Mouse (Mus musculus): Measurements from ENCODE around the gene Olfr594. TPM values are rescaled to one million over a fixed set of nuclear protein-coding genes. Genes with fewer than 3 reads are reported as not detected.
"Not testable (repeated sequence)": the region's sequence is repeated elsewhere in the genome, so short reads cannot be mapped to it uniquely, and the experiment has no call there.

The Olfr594 gene
- total RNA-seq (2021): not detected
- long read RNA-seq, experiment 1: 0 reads
- long read RNA-seq, experiment 2: 0 reads

DNA sequence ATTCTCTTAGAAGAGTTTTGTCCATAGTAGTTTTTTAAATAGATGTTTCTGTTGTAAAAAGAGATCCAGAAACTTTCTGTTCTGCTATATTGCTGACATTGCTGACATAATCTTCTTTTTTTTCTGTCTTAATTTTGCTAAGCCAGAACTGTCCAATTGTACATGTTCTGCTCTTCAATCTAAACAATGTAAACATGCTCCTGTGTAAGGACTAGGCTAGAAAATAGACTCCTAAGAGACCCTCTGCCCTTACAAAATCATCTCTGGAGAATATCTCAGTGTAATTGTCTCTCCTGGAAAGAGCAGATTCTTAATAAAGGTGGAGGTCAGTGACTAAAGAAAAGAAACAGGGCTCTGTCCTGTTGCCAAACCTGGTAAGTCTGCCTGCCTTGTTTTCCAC is at the start of gene Olfr594:
TSS of gene Olfr594 (plus strand) at position 301 of the 400 bp plus-strand sequence.
- no peak for DNase-seq

DNA sequence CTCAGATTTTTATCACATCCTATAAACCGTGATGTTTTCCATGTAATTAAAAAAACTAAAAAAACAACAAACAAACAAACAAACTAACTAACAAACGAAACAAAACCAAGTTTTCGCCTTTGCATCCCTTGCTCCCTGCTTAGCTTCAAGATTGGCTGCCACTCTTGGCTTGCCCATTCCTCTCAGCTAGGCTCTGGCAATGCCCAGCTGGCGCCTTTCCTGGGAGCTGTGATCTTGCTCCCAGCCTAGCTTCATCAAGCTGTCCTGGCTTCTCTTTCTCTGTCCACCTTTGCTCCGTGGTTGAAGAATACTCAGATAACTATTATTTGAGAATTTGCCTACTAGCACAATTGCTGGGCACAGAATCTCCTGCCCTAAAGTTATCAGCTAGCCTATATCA is 47.1 kb upstream of the Olfr594 start:
- no peak for DNase-seq

DNA sequence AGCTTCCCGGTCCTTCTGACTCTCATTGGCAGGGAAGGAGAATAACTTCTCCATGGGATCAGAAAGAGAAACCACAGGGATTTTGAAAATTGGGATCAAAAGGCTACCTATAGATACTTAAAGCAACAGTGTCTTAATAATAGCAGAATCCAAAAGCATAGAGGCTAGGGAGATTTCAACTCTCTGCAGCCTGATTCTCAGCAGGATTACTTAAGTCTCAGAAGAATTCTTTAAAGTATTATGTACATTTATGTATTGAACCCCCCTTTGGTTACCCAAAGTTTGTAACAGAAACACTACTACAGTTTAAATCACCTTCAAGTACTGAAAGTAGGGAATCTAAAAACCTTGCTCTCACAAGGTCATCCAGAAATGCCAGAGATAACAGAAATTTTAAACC is 38.6 kb upstream of the Olfr594 start, which contains the start of gene Olfr591:
TSS of gene Olfr591 (minus strand) at position 101 of the 400 bp plus-strand sequence.
- DNase-seq: no peak

DNA sequence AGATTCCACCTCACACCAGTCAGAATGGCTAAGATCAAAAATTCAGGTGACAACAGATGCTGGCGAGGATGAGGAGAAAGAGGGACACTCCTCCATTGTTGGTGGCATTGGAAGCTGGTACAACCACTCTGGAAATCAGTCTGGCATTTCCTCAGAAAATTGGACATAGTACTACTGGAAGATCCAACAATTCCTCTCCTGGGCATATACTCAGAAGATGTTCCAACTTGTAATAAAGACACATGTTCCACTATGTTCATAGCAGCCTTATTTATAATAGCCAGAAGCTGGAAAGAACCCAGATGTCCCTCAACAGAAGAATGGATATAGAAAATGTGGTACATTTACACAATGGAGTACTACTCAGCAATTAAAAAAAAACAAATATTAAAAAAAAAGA is 32.3 kb upstream of the Olfr594 start, which contains the start of gene Olfr592:
TSS of gene Olfr592 (plus strand) at position 301 of the 400 bp plus-strand sequence.
- not testable (repeated sequence) for DNase-seq

DNA sequence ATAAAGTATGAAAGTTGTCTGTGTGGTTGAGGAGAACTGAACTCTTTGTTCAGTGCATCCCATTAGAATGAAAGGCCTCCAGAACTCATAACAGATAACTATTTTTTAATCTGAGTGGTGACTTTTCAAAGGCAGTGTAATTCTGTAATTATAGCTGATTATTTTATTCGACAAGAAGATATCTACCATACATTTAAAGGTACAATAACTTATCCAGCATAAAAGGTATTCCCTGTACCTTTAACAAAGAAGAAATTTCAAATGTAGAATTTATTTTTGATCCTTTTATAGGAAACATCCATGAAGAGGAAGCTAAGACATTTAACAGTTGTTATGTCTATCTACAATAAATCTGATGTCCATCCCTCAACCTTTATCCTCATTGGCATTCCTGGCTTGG is 5.2 kb upstream of the Olfr594 start, which contains the start of gene Olfr593:
TSS of gene Olfr593 (plus strand) at position 301 of the 400 bp plus-strand sequence.
- DNase-seq: no peak

DNA sequence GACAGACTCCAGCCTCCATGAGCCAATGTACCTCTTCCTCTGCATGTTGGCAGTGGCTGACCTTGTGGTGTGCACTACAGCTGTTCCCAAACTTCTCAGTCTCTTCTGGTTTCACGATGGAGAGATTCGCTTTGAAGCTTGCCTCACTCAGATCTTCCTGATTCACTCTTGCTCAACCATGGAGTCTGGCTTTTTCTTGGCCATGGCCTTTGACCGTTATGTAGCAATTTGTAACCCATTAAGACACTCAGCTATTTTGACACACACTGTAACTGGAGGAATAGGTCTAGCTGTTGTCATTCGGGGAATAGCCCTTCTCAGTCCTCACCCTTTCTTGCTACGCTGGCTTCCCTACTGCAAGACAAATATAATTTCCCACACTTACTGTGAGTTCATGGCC is 4.7 kb upstream of the Olfr594 start:
- not testable (repeated sequence) for DNase-seq

DNA sequence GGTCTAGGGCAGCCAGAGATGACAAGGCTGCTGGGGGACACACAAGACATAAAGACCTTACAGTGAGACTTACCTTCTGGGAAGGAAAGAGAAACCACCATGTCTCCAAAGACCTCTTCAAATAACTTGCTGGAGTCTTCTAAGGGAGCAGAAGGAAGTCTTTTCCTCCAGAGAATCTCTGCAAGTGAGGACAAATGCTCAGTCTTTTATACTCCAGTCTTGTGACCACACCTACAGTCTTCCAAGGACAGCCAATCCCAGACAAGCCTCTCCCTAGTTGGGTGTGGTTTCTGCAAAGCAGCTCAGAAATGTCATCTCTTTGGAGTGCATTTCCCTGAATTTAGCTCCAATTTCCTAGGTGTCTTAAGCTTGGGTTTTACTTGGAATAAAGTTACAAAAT is 35.6 kb downstream of the Olfr594 start, which contains the start of gene Usp17ld:
TSS of gene Usp17ld (minus strand) at position 101 of the 400 bp plus-strand sequence.
- DNase-seq: not testable (repeated sequence)

Small RNAs within 50 kb of the gene (microRNA-seq; reads per million reads assigned to microRNA genes)
- not detected for gene Gm23550
- not detected for gene Gm25171

Other genes with a start within 250 kb of the Olfr594 start
- gene Olfr577, start 241.1 kb upstream of the Olfr594 start, total RNA-seq (2021): not detected
- gene Olfr578, start 227.7 kb upstream of the Olfr594 start, total RNA-seq (2021): not detected
- not detected for gene Olfr582, start 179.0 kb upstream of the Olfr594 start, total RNA-seq (2021)
- gene Olfr583, start 165.7 kb upstream of the Olfr594 start, total RNA-seq (2021): not detected
- gene Olfr584, start 135.1 kb upstream of the Olfr594 start, total RNA-seq (2021): not detected
- gene Olfr585, start 119.3 kb upstream of the Olfr594 start, total RNA-seq (2021): not detected
- gene Olfr586, start 91.4 kb upstream of the Olfr594 start, total RNA-seq (2021): not detected
- gene Olfr588-ps1, start 76.1 kb upstream of the Olfr594 start, total RNA-seq (2021): not detected
- gene Olfr589, start 60.6 kb upstream of the Olfr594 start, total RNA-seq (2021): not detected
- gene Olfr591, start 38.7 kb upstream of the Olfr594 start, total RNA-seq (2021): not detected
- not detected for gene Olfr592, start 32.2 kb upstream of the Olfr594 start, total RNA-seq (2021)
- gene Olfr593, start 5.1 kb upstream of the Olfr594 start, total RNA-seq (2021): not detected
- not detected for gene Usp17ld, start 35.5 kb downstream of the Olfr594 start, total RNA-seq (2021)
- not detected for gene Olfr596, start 88.7 kb downstream of the Olfr594 start, total RNA-seq (2021)
- not detected for gene Olfr597, start 99.3 kb downstream of the Olfr594 start, total RNA-seq (2021)
- not detected for gene Olfr598, start 106.6 kb downstream of the Olfr594 start, total RNA-seq (2021)
- gene Olfr599, start 118.9 kb downstream of the Olfr594 start, total RNA-seq (2021): not detected
- not detected for gene Olfr600, start 132.7 kb downstream of the Olfr594 start, total RNA-seq (2021)
- not detected for gene Olfr601, start 145.7 kb downstream of the Olfr594 start, total RNA-seq (2021)
- gene Olfr603, start 169.2 kb downstream of the Olfr594 start, total RNA-seq (2021): not detected
- not detected for gene Usp17lc, start 198.1 kb downstream of the Olfr594 start, total RNA-seq (2021)
- gene Olfr605, start 228.4 kb downstream of the Olfr594 start, total RNA-seq (2021): not detected
- gene Olfr606, start 232.1 kb downstream of the Olfr594 start, total RNA-seq (2021): not detected
- gene Olfr607, start 247.2 kb downstream of the Olfr594 start, total RNA-seq (2021): not detected